Mouse (Mus musculus): ENCODE measurements around the gene 1600014C23Rik.

DNA sequence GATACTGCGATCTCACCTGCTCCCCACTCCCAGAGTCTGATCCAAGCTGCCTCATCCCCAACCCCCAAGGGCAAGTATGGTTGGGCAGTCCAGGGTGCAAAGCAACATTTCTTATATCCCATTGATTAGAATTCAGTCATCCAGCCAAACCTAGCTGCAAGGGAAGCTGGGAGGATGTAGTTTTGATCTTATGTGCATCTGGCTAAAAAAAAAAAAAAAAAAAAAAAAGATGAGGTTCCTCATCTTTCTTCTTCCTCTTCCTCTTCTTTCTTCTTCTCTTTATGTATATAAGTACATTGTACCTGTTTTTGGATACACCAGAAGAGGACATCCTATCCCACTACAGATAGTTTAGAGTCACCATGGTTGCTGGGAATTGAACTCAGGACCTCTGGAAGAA, 17.7 kb upstream of the 1600014C23Rik start:
- TF ChIP-seq CTCF (IDR thresholded peaks at IDR 0.05; ENCODE audit: control insufficient read depth, insufficient read depth, low read length): no peak
- no peak for TF ChIP-seq POLR2A (IDR thresholded peaks at IDR 0.05; ENCODE audit: borderline replicate concordance, control insufficient read depth, low read depth, low read length)

Data from bone marrow, adult 2 months (tissue).